Mouse (Mus musculus) embryonic fibroblast, embryonic 13.5 days (primary cell): ENCODE data around the gene Hoxc10. TPM values are rescaled to one million over a fixed set of nuclear protein-coding genes. Genes with fewer than 3 reads are reported as not detected.

Experiments used
- H3K27ac ChIP-seq: 2 replicates; pipeline ENCODE4 v1.5.1; 2012; ENCODE audit warnings: low read length, control low read depth, inconsistent platforms; ENCODE audit not compliant: insufficient read depth
- H3K4me1 ChIP-seq: 2 replicates; pipeline ENCODE4 v1.6.1; 2011; ENCODE audit warnings: low read length; ENCODE audit not compliant: control insufficient read depth, insufficient read depth
- H3K4me3 ChIP-seq: 2 replicates; pipeline ENCODE4 v1.5.1; 2011; ENCODE audit warnings: mild to moderate bottlenecking, control low read depth, low read length; ENCODE audit not compliant: insufficient read depth
- CTCF ChIP-seq: IDR thresholded peaks from 2 replicates; pipeline ENCODE4 v1.5.1; 2011; ENCODE audit warnings: mild to moderate bottlenecking, control low read depth, low read length, moderate library complexity, borderline replicate concordance; ENCODE audit not compliant: insufficient read depth
- POLR2A ChIP-seq: IDR thresholded peaks from 2 replicates; pipeline ENCODE4 v1.6.1; 2011; ENCODE audit warnings: low read depth, mild to moderate bottlenecking, control low read depth, low read length, moderate library complexity
- polyA plus RNA-seq: library from polyadenylated mRNA; stranded (reverse); fragments of >200 nt; gene quantifications from 2 replicates; pipeline ENCODE4 v1.2.4, GENCODE M21; 2011; ENCODE audit warnings: low read depth; ENCODE audit not compliant: missing spikeins, insufficient read length

The Hoxc10 gene
- polyA plus RNA-seq, 1 experiment: 16.6 TPM

DNA sequence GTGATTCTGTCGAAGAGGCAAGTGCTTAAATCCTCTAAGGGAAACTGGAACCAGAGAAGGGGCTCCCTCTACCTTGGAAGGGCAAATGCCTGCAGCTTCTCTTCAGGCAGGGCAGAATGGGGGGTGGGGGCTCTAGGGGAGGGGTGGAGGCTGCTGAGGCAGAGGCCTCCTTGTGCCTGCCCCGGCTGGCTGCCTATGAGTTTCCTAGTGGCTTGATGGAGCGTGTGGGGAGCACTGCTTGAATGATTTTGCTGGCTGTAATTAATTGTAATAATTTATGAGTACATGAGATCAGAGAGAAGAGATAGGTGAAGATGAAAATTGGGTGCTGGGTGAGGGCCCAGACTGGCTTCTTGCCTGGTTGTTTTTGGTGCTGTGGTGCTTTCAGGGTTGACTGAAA lies 18.3 kb downstream of the Hoxc10 start:
- Histone ChIP-seq H3K4me1 (no peaks in the 10 kb centered on the region), H3K4me3 (no peak overlapping the region), H3K27ac (no peak overlapping the region)
- no peak for TF ChIP-seq POLR2A
- TF ChIP-seq CTCF: no peak

DNA sequence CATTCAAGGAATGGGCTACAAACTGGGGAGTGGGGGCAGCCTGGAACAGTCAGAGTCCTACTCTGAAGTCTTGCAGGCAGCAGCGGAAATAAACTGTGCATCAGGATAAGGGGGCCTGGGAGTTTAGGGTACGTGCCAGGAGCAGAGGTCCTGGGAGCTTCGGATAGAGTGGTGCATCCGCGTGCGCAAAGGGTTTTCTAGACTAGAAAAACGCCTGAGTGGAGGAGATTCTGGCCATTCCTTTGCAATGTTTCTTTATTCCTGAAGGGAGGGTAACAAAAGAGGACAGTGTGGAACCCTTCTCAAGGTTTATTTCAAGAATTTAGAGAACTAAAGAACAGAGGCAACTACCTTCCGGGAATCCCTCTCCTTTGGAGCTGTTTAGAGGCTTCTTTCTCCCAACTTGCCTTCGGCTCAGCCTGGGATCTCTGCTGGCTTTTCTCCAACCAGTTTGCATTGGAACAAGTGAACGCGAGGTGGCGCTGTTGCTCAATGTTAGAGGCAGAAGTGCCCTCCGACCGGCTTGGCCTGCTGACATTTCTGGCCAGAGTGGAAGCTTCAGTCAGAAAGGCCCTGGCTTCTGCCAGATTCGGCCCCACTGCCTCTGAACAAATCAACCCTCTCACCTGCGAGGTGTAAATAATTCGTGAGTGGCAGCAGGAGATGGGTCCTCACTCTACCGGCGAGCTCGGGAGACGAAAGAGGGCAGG lies 20.7 kb downstream of the Hoxc10 start:
- Histone ChIP-seq H3K4me1 (no peaks in the 10 kb centered on the region), H3K4me3 (no peak overlapping the region), H3K27ac (peak overlapping the region; percentile 44; the same call in 1 of the 2 replicates)
- TF ChIP-seq POLR2A: no peak
- TF ChIP-seq CTCF: peak; percentile 92

GRCm38 (mm10) chr15:102988078-102988477 lies 21.5 kb downstream of the Hoxc10 start:
- Histone ChIP-seq H3K27ac (no peak overlapping the region), H3K4me1 (no peaks in the 10 kb centered on the region), H3K4me3 (no peak overlapping the region)
- TF ChIP-seq POLR2A (no peak), CTCF (no peak)

DNA sequence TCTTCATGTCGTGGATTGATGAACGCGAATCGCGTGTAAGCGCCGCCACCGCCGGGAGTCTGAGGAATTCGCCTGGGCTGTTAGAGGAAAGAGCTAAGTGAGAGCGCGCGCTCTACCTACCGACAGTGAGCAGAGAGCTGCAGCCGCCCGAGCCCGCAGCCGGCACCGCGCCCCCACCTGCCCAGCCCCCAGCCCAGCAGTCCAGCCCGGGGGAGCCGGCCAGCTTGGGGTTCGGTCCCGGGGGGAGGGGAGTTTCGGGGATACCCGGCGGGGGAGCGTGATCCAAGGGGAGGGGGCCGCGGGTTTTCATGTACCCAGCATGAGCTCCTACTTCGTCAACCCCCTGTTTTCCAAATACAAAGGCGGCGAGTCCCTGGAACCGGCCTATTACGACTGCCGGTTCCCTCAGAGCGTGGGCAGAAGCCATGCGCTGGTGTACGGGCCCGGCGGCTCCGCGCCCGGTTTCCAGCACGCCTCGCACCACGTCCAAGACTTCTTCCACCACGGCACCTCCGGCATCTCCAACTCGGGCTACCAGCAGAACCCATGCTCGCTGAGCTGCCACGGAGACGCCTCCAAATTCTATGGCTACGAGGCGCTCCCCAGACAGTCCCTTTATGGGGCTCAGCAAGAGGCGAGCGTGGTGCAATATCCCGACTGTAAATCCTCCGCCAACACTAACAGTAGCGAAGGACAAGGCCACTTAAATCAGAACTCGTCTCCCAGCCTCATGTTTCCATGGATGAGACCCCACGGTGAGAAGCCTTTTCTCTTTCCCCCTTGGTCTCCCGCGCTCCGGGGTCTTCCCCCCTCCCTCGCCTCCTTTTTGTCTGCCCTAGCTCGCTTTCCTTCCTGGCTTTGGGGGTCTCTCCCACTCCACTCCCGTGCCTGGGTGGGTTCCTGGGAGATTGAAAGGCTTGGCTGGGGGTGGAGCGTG lies 24.1 kb downstream of the Hoxc10 start, which contains the start of gene Hoxc8:
Gene Hoxc8, plus strand, starts transcription at position 147 of the 937 bp plus-strand sequence.
- H3K4me1 ChIP-seq: no peaks in the 10 kb centered on the region
- TF ChIP-seq CTCF: no peak
- TF ChIP-seq POLR2A: peak; percentile 21; the same call in 1 of the 2 replicates
- H3K4me3 ChIP-seq: peak within 1 kb of the TSS; percentile 26
- H3K27ac ChIP-seq: peak within 1 kb of the TSS; percentile 46; the same call in 1 of the 2 replicates

- Histone ChIP-seq H3K4me3 (peak overlapping the region; percentile 26), H3K4me1 (no peaks in the 10 kb centered on the region), H3K27ac (0 out of 2 replicates have a peak overlapping the region, but pooled peaks have one; percentile 46)
- TF ChIP-seq CTCF (no peak), POLR2A (no peak)
Observed at GRCm38 (mm10) chr15:102991782-102992181, 25.2 kb downstream of the Hoxc10 start.

DNA sequence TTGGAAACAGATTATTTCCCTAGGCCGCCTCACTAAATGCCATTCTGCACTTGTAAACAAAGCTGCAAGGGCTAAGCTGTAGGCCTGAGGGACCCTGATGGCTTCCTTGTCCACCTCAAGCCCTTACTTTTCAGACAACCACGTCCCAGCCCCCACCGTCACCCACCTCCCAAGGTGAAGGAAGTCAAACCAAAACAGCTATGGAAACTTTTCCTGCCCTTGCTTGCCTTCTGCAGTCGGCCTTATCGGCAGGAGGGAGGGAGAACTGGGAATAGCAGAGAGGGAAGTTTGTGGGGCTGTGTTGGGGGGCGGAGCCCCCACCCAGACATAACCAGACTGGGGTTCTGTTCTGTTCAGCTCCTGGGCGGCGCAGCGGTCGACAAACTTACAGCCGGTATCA lies 25.6 kb downstream of the Hoxc10 start:
- peak overlapping the region; percentile 26 for H3K4me3 ChIP-seq
- peak overlapping the region; percentile 50; the same call in 1 of the 2 replicates for H3K27ac ChIP-seq
- no peak for TF ChIP-seq POLR2A
- TF ChIP-seq CTCF: no peak
- H3K4me1 ChIP-seq: no peaks in the 10 kb centered on the region

GRCm38 (mm10) chr15:102992863-102993262 lies 26.3 kb downstream of the Hoxc10 start:
- H3K4me1 ChIP-seq: no peaks in the 10 kb centered on the region

DNA sequence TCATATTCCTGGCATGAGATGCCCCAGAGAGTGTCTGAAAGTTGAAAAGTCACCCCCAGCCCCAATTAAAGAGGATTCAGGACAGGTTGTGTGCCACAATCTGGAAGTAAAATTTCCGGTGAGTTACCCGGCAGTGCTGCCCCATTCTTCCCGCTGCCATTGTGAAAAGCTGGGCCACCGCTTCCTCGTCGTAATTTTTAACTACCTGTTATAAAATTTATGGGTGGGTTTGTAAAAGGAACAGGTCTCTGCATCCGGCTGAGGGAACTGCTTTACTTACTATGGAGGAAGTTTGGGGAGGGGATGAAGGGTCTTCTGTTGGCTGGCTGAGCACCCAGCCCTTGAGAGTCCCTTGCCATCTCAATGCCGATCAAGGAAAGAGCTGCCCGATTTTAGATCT lies 30.0 kb downstream of the Hoxc10 start:
- Histone ChIP-seq H3K4me1 (no peaks in the 10 kb centered on the region), H3K4me3 (0 out of 2 replicates have a peak overlapping the region, but pooled peaks have one; percentile 1), H3K27ac (peak overlapping the region; percentile 16; the same call in 1 of the 2 replicates)
- TF ChIP-seq POLR2A (no peak), CTCF (no peak)

More at GRCm38 (mm10) chr15:102992863-102993262, 26.3 kb downstream of the Hoxc10 start:
- peak overlapping the region; percentile 50; the same call in 1 of the 2 replicates for H3K27ac ChIP-seq
- peak overlapping the region; percentile 26; the same call in 1 of the 2 replicates for H3K4me3 ChIP-seq
- TF ChIP-seq POLR2A: no peak
- TF ChIP-seq CTCF: no peak

- Histone ChIP-seq H3K4me3 (peak overlapping the region; percentile 11; the same call in 1 of the 2 replicates), H3K4me1 (no peaks in the 10 kb centered on the region), H3K27ac (peak overlapping the region; percentile 90)
- no peak for TF ChIP-seq POLR2A
- no peak for TF ChIP-seq CTCF
Observed at GRCm38 (mm10) chr15:102997431-102997830, 30.8 kb downstream of the Hoxc10 start.

DNA sequence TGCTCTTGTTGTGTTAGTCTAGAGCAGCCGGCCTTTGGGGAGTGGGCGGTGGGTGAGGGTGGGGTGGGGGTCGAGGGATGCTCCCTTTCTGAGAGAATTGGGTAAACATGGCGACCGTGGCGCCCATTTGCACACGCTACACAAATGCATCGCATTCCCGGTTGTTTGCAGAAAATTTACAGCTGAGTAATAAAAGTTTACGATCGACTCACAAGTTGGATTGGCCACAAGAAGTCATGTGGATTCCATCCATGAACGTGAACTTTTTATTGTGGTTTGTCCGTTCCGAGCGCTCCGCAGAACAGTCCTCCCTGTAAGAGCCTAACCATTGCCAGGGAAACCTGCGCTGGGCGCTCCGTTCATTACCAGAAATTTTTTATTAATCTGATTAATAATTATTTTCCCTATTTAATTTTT lies 31.4 kb downstream of the Hoxc10 start, which contains the start of gene Hoxc6:
Gene Hoxc6, plus strand, starts transcription at position 319 of the 417 bp plus-strand sequence.
- peak; percentile 78 for TF ChIP-seq POLR2A
- TF ChIP-seq CTCF: no peak
- Histone ChIP-seq H3K27ac (peak within 1 kb of the TSS; percentile 90), H3K4me1 (no peaks in the 10 kb centered on the region), H3K4me3 (peak within 1 kb of the TSS; percentile 41)
